Mouse (Mus musculus) embryo, embryonic 10.5 days (tissue): Measurements from ENCODE around the gene Pianp.

Experiments used
- DNase-seq: peaks from one replicate; pipeline ENCODE4 v3.0.0-alpha.2; 2015; ENCODE audit warnings: low spot score

The Pianp gene

GRCm38 (mm10) chr6:124996551-124997501, at the start of gene Pianp:
Gene Pianp (plus strand): TSS chr6:124996694.
- DNase-seq: peak; percentile 76

- no peak for DNase-seq
Measured at GRCm38 (mm10) chr6:124953991-124954715, 42.3 kb upstream of the Pianp start.

GRCm38 (mm10) chr6:124955212-124955611, 41.3 kb upstream of the Pianp start:
- DNase-seq: no peak

GRCm38 (mm10) chr6:124958127-124958526, 38.4 kb upstream of the Pianp start:
- DNase-seq: no peak

GRCm38 (mm10) chr6:124959960-124960359, 36.5 kb upstream of the Pianp start:
- no peak for DNase-seq

GRCm38 (mm10) chr6:124961021-124961420, 35.5 kb upstream of the Pianp start:
- no peak for DNase-seq

- DNase-seq: peak; percentile 11
Measured at GRCm38 (mm10) chr6:124964638-124965037, 31.9 kb upstream of the Pianp start.

GRCm38 (mm10) chr6:124965088-124965719, 31.3 kb upstream of the Pianp start, which contains the start of gene Cops7a:
Gene Cops7a (minus strand): TSS chr6:124965538.
- peak; percentile 95 for DNase-seq

- DNase-seq: peak; percentile 34
Measured at GRCm38 (mm10) chr6:124965747-124966146, 30.7 kb upstream of the Pianp start.

- peak; percentile 6 for DNase-seq
Measured at GRCm38 (mm10) chr6:124966466-124967118, 29.9 kb upstream of the Pianp start.

GRCm38 (mm10) chr6:124967766-124968165, 28.7 kb upstream of the Pianp start:
- peak; percentile 77 for DNase-seq

- DNase-seq: no peak
Measured at GRCm38 (mm10) chr6:124992241-124992640, 4.3 kb upstream of the Pianp start.

GRCm38 (mm10) chr6:124993365-124993764, 3.1 kb upstream of the Pianp start:
- DNase-seq: no peak

GRCm38 (mm10) chr6:124993876-124994275, 2.6 kb upstream of the Pianp start:
- peak; percentile 64 for DNase-seq

GRCm38 (mm10) chr6:124995246-124995645, 1.2 kb upstream of the Pianp start:
- DNase-seq: no peak

GRCm38 (mm10) chr6:124995831-124996403, 577 bp upstream of the Pianp start:
- no peak for DNase-seq

GRCm38 (mm10) chr6:124998066-124998465, 1.6 kb downstream of the Pianp start:
- no peak for DNase-seq

GRCm38 (mm10) chr6:124999091-124999490, 2.6 kb downstream of the Pianp start:
- no peak for DNase-seq

- DNase-seq: no peak
Measured at GRCm38 (mm10) chr6:124999546-124999945, 3.1 kb downstream of the Pianp start.

GRCm38 (mm10) chr6:125003706-125004105, 7.2 kb downstream of the Pianp start:
- DNase-seq: no peak

- no peak for DNase-seq
Measured at GRCm38 (mm10) chr6:125005086-125005485, 8.6 kb downstream of the Pianp start.
